Comparison of ENCODE assay signal across 15 mouse cellular contexts in the genomic region with DNA sequence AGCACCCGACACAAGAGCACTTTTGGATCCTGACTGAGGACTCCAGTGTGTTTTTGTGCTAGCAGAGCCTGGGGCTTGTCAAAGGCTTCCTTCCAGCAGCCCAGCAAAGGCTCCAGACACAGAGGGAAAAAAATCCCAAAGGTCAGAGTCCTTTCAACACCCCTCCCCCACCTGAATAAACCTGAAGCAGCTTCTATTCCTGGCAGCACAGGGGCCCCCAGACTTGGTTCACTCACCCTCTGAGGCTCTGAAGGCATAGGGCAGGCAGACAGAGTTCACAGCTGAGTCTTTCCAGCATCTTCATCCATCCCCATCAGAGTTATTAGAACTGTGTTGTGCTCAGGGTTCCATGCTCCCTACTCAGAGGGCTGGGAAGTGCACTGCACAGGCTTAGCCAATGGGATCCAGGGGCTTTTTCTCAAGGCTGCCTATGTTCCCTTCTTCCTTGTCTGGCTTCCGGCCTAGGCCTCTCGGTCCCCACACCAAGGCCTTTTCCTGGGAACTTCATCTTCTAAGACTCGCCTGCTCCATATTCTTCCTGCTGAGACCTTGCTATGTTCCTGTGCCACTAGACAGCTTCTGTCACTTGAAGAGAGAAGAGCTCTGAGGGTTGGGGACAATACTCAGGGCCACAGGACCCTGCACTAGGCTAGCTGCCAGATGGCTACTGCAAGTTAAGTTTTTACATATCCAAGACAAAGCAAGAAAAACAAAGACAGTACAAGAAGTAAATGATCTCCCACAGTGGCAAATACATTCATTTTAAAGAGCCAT. TPM values are rescaled to one million over a fixed set of nuclear protein-coding genes. Genes with fewer than 3 reads are reported as not detected.
DNase-seq lines count a peak whose midpoint lies in the region; ATAC-seq and TF ChIP-seq lines count a peak whose summit lies in the region.
"Had no signal": no experiment of that assay in that cellular context is flagged by ENCODE, and none has a peak within 500 bp of the region (broad histone marks: within the 10 kb centered on the region; RNA-seq: fewer than 3 reads in every experiment).

No protein-coding gene starts in this region.

- 23% methylated on average over 4 of the region's 4 CpGs for WGBS in heart, embryonic 15.5 days
- WGBS in intestine, embryonic 16.5 days, result 37% methylated on average over 4 of the region's 4 CpGs

- 0 out of 2 replicates have a peak overlapping the region, but pooled peaks have one; percentile 5 for H3K4me2 ChIP-seq in heart, embryonic 15.5 days
- H3K4me2 ChIP-seq in intestine, embryonic 16.5 days (ENCODE audit: low read depth, low read length), result 0 out of 2 replicates have a peak overlapping the region, but pooled peaks have one; percentile 22
- H3K4me2 ChIP-seq: hindbrain, embryonic 15.5 days had no signal

- no peak overlapping the region for H3K4me3 ChIP-seq in heart, embryonic 15.5 days
- no peak overlapping the region for H3K4me3 ChIP-seq in testis, adult 2 months (ENCODE audit: control insufficient read depth, low read depth, low read length)
- H3K4me3 ChIP-seq in intestine, embryonic 16.5 days (ENCODE audit: low read length), result no peak overlapping the region
- H3K4me3 ChIP-seq: hindbrain, embryonic 15.5 days; left cerebral cortex, adult 2 months had no signal

- H3K27ac ChIP-seq in heart, embryonic 15.5 days, result peak overlapping the region; percentile 94
- H3K27ac ChIP-seq in testis, adult 2 months (ENCODE audit: control insufficient read depth, insufficient read depth, low read depth, low read length), result peak overlapping the region; percentile 24; the same call in 1 of the 2 replicates
- H3K27ac ChIP-seq in intestine, embryonic 16.5 days (ENCODE audit: low read length), result peak overlapping the region; percentile 87
- H3K27ac ChIP-seq: hindbrain, embryonic 15.5 days; left cerebral cortex, adult 2 months; macrophage had no signal

- TF ChIP-seq CTCF in testis, adult 2 months (IDR thresholded peaks at IDR 0.05; ENCODE audit: control insufficient read depth, insufficient read depth, insufficient replicate concordance, low read depth, low read length), result no peak

- intact Hi-C loops in heart, postnatal 14 days (cut with DNase I), result no loop called here

- no peaks in the 10 kb centered on the region for H3K9me3 ChIP-seq in heart, embryonic 15.5 days (replicated peaks)
- no peaks in the 10 kb centered on the region for H3K9me3 ChIP-seq in intestine, embryonic 16.5 days (ENCODE audit: control insufficient read depth, low read length)
- H3K9me3 ChIP-seq: hindbrain, embryonic 15.5 days had no signal

- ATAC-seq in heart, embryonic 15.5 days (replicated peaks; ENCODE audit: insufficient number of reproducible peaks, insufficient read depth, low FRiP score, low read depth), result peak; percentile 42; the same call in 1 of the 2 replicates
- ATAC-seq in intestine, embryonic 16.5 days, result peak; percentile 78

- H3K36me3 ChIP-seq in heart, embryonic 15.5 days, result no peaks in the 10 kb centered on the region
- no peaks in the 10 kb centered on the region for H3K36me3 ChIP-seq in testis, adult 2 months (ENCODE audit: control insufficient read depth, insufficient read depth, low read length)
- no peaks in the 10 kb centered on the region for H3K36me3 ChIP-seq in intestine, embryonic 16.5 days (ENCODE audit: control insufficient read depth, insufficient read depth, low read length)
- H3K36me3 ChIP-seq: hindbrain, embryonic 15.5 days had no signal

- no peak for TF ChIP-seq POLR2A in testis, adult 2 months (IDR thresholded peaks at IDR 0.05; ENCODE audit: control insufficient read depth, low read depth, low read length)

- no peak overlapping the region; the same call in 1 of the 2 replicates for H3K9ac ChIP-seq in heart, embryonic 15.5 days
- peak overlapping the region; percentile 40; the same call in 1 of the 2 replicates for H3K9ac ChIP-seq in intestine, embryonic 16.5 days (ENCODE audit: low read depth, low read length)
- H3K9ac ChIP-seq: hindbrain, embryonic 15.5 days had no signal

- peaks cover 59% of the 10 kb centered on the region for H3K4me1 ChIP-seq in heart, embryonic 15.5 days (replicated peaks)
- peaks cover 10% of the 10 kb centered on the region for H3K4me1 ChIP-seq in testis, adult 2 months (ENCODE audit: control insufficient read depth, insufficient read depth, low read length)
- peaks cover 41% of the 10 kb centered on the region for H3K4me1 ChIP-seq in intestine, embryonic 16.5 days (ENCODE audit: control insufficient read depth, insufficient read depth, low read length)

- DNase-seq in heart, postnatal 14 days, result no peak
- no peak for DNase-seq in testis, postnatal 14 days (ENCODE audit: low spot score)
- DNase-seq in MN1 (ENCODE audit: low spot score), result no peak
- no peak for DNase-seq in spleen, postnatal 10 days (ENCODE audit: low spot score in 2 of 2)
- no peak for DNase-seq in right cerebral cortex, adult 2 months (ENCODE audit: low spot score in 2 of 2)
- DNase-seq: adrenal gland, postnatal 36 days; cerebellum, adult 8-10 months; right cerebral cortex, postnatal 14 days had no signal

- no peaks in the 10 kb centered on the region for H3K27me3 ChIP-seq in heart, embryonic 15.5 days
- no peaks in the 10 kb centered on the region for H3K27me3 ChIP-seq in testis, adult 2 months (ENCODE audit: control insufficient read depth, insufficient read depth, low read length)
- H3K27me3 ChIP-seq in intestine, embryonic 16.5 days (replicated peaks; ENCODE audit: control insufficient read depth, insufficient read depth, low read length), result no peaks in the 10 kb centered on the region

RNA-seq across cellular contexts. Expression of a gene that starts 4.7 kb away (rescaled TPM):
- polyA plus RNA-seq in heart, embryonic 15.5 days (2015; fragmentation: Nextera tagmentation; extraction: Ambion mirVana), result 4.1 and 5.9 TPM in 2 replicates
- total RNA-seq in heart, postnatal 14 days (2021), result 1 to 10 TPM; 6.0 to 7.8 TPM
- polyA plus RNA-seq in testis, adult 2 months (2012; rRNA removed), result 160 and 210 TPM in 2 replicates
- 6.6 and 7.3 TPM in 2 replicates for polyA plus RNA-seq in intestine, embryonic 16.5 days (2015; fragmentation: Nextera tagmentation; extraction: Ambion mirVana)
- total RNA-seq: CH12.LX had no signal
- polyA plus RNA-seq: macrophage had no signal

RNA-seq across cellular contexts. Expression of a gene that starts 5.4 kb away (rescaled TPM):
- polyA plus RNA-seq in heart, embryonic 15.5 days (2015; fragmentation: Nextera tagmentation; extraction: Ambion mirVana), result 95.1 and 122 TPM in 2 replicates
- total RNA-seq in heart, postnatal 14 days (2021), result 100 to 1,000 TPM; 166 to 172 TPM
- 46.0 and 47.0 TPM in 2 replicates for polyA plus RNA-seq in testis, adult 2 months (2012; rRNA removed)
- 38.7 and 42.7 TPM in 2 replicates for polyA plus RNA-seq in intestine, embryonic 16.5 days (2015; fragmentation: Nextera tagmentation; extraction: Ambion mirVana)
- polyA plus RNA-seq: macrophage had no signal

RNA-seq across cellular contexts. Expression of a gene that starts 9.7 kb away (rescaled TPM):
- polyA plus RNA-seq in heart, embryonic 15.5 days (2015; fragmentation: Nextera tagmentation; extraction: Ambion mirVana), result 10.4 and 15.8 TPM in 2 replicates
- 10 to 100 TPM; 10.3 to 13.9 TPM for total RNA-seq in heart, postnatal 14 days (2021)
- 22.4 and 24.2 TPM in 2 replicates for polyA plus RNA-seq in testis, adult 2 months (2012; rRNA removed)
- polyA plus RNA-seq in intestine, embryonic 16.5 days (2015; fragmentation: Nextera tagmentation; extraction: Ambion mirVana), result 16.6 and 17.8 TPM in 2 replicates

RNA-seq across cellular contexts. Expression of a gene that starts 32.3 kb away (rescaled TPM):
- polyA plus RNA-seq in heart, embryonic 15.5 days (2015; fragmentation: Nextera tagmentation; extraction: Ambion mirVana), result 0.39 and 0.80 TPM in 2 replicates
- under 1 TPM; 0.26 to 0.88 TPM for total RNA-seq in heart, postnatal 14 days (2021)
- 7.2 and 8.9 TPM in 2 replicates for polyA plus RNA-seq in testis, adult 2 months (2012; rRNA removed)
- 1.5 and 1.9 TPM in 2 replicates for polyA plus RNA-seq in intestine, embryonic 16.5 days (2015; fragmentation: Nextera tagmentation; extraction: Ambion mirVana)
- polyA plus RNA-seq: macrophage had no signal

RNA-seq across cellular contexts. Expression of a gene that starts 32.5 kb away (rescaled TPM):
- 23.9 and 36.6 TPM in 2 replicates for polyA plus RNA-seq in heart, embryonic 15.5 days (2015; fragmentation: Nextera tagmentation; extraction: Ambion mirVana)
- total RNA-seq in heart, postnatal 14 days (2021), result 10 to 100 TPM; 29.5 to 30.1 TPM
- 39.5 and 40.8 TPM in 2 replicates for polyA plus RNA-seq in testis, adult 2 months (2012; rRNA removed)
- polyA plus RNA-seq in intestine, embryonic 16.5 days (2015; fragmentation: Nextera tagmentation; extraction: Ambion mirVana), result 25.2 and 28.8 TPM in 2 replicates

Comparison
In these comparisons a context has a peak if more than half of its experiments do, and no peak if none do; other contexts are left out.
1. H3K27ac ChIP-seq: peak in every context shown above with its lines; median percentile 94 in heart, embryonic 15.5 days; 87 in intestine, embryonic 16.5 days; 24 in testis, adult 2 months.
2. RNA of a gene that starts 4.7 kb away (polyA plus RNA-seq): 160 to 210 TPM in testis, adult 2 months; 6.6 to 7.3 TPM in intestine, embryonic 16.5 days and 4.1 to 5.9 TPM in heart, embryonic 15.5 days; every median in the first group is over 10 times any median in the second.